Mouse (Mus musculus) kidney, adult 2 months (tissue): ENCODE measurements around the gene Apol7c.

Source experiments
- CTCF ChIP-seq: fragments of 200-500 bp; conservative IDR thresholded peaks from 2 replicates; pipeline ENCODE4 v1.5.1; 2011; ENCODE audit warnings: low read depth, mild to moderate bottlenecking, control low read depth, low read length, moderate library complexity, mixed read lengths; ENCODE audit not compliant: insufficient read depth, insufficient read length
- POLR2A ChIP-seq: fragments of 200-500 bp; IDR thresholded peaks from one replicate; pipeline ENCODE4 v1.6.1; 2011; ENCODE audit warnings: low read depth, low read length, control low read depth

DNA sequence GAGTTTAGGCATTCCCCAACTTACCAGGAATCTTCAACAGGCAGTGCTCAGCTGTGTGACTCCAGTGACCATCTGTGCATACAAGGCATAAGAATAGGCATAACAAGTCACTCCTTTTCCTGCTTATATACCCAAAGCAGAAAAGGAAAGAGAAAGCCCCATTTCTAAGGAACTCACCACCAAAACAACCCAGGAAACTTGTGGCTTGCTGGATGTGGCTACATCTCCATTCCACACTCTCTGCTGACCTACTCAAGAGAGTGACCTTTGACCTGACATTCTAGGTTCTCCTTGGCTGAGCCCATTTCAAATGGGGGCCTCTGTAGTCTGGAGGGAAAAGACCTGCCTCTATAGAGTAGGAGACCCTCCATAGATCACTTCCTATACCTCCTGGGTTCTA, at the start of gene Apol7c:
- TF ChIP-seq CTCF (no peak), POLR2A (no peak)
